Mouse (Mus musculus): ENCODE data around the gene Pak3.

DNA sequence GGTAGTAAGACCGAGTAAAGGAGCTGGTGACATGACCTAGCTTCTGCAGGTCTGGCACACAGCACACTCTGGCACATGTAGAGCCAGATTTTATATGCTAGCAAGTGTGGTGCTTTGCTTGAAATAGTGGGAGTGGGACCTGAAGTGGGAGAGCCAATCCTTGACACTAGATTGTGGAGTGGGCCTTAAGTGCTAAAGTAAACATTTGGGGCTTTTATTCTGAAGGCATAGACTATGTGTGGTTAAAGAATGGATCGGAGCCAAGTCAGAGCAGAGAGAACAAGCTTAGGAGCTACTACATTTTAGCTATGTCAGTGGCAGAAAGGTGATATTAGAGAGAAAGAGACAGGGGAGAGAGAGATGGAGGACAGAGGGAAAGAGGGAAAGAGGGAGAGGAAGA lies 61.5 kb downstream of the Pak3 start:
- no peak for TF ChIP-seq GATA1 (IDR thresholded peaks at IDR 0.05; ENCODE audit: borderline replicate concordance, low read length)
- TF ChIP-seq FLI1 (IDR thresholded peaks at IDR 0.05; ENCODE audit: low read length): no peak
